Mouse (Mus musculus) limb, embryonic 13.5 days (tissue): ENCODE data around the gene Reps1. TPM values are rescaled to one million over a fixed set of nuclear protein-coding genes. Genes with fewer than 3 reads are reported as not detected.

ENCODE experiments used
- polyA plus RNA-seq: library from polyadenylated mRNA; unstranded; fragments of >200 nt; fragmentation: Nextera tagmentation; extraction: Ambion mirVana; gene quantifications from 2 replicates; pipeline ENCODE4 v1.2.1, GENCODE M21; 2015

Reps1 gene
- polyA plus RNA-seq, 1 experiment from 2014 or later = 18.8 TPM

Other genes starting within 250 kb of the Reps1 start
- 5.6 and 6.3 TPM in 2 replicates for gene Heca, start 107.8 kb upstream of the Reps1 start, polyA plus RNA-seq
- gene Abracl, start 32.6 kb upstream of the Reps1 start, polyA plus RNA-seq = 151 TPM in 2 replicates
- gene Ect2l, start 155.0 kb downstream of the Reps1 start, polyA plus RNA-seq = 1.5 and 1.7 TPM in 2 replicates
- 9.3 and 9.9 TPM in 2 replicates for gene Ccdc28a, start 179.1 kb downstream of the Reps1 start, polyA plus RNA-seq